Mouse (Mus musculus): ENCODE data around the gene Cog5. TPM values are rescaled to one million over a fixed set of nuclear protein-coding genes. Genes with fewer than 3 reads are reported as not detected.

The Cog5 gene
- 98.5 TPM for polyA plus RNA-seq (2014; fragmentation: Illumina TruSeq; extraction: RNeasy Lipid Tissue Mini Kit (QIAGEN cat#74804))

DNA sequence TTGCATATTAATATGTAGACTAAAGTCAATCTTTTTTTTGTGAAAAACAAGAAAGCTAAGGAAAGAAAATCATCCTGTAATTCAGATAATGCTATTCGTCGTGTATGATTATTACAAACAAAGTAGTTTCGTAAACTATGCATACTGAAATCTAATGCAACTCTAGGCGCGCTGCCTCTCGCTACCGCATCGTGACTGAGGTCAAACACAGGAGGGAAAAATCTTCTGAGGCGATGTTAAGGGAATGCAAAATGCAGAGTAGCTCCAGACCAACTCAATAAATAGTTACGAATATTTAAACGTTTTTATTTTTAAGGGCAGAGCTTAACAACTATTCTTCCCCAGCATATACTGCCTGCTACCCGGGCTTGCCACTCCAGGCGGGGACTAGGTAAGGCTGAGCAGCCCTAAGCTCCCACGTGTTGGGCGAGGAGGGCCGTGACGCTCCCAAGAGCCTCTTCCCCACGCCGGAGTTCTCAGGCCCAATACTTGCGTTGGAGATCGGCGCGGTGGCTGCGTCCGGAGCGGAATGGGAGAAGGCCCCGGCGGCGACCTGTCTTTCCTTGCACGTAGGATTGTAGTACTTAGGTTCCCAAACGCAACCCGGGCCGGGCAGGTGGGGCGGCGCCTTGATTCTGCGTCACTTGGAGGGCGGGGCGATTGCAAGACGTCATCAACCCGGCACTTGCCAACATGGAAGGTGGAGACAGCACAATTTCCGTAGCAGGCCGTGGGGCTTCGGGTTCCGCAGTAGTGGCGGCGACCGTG, at the start of gene Cog5, which contains the start of gene Dus4l:
Gene Cog5 (plus strand): TSS at position 673 of the 768 bp plus-strand sequence.
Gene Dus4l (minus strand): TSS at position 630 of the 768 bp plus-strand sequence.

GRCm38 (mm10) chr12:31634343-31635239, 20.1 kb upstream of the Cog5 start, which contains the start of gene Bcap29:
Bcap29 (minus strand) TSS chr12:31634658.

DNA sequence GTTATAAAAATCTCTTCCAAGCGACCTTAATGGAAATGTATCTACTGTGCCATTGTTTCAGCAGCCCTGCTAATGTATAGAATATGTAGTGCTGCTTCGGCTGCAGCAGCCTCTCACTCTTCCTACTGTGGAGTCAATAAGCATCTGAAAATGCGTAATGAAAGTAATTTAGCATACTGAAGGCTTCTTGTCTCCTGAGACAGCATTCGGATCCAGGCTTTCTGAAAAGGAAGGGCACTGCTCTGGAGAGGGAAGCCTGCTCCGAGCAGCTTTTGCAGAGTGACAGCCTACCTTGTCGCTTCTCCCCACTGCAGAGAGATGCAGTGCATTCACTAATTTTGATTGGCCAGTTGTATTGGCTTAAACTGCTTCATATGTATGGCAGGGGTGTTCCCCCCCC, 58.9 kb downstream of the Cog5 start, which contains the start of gene Gpr22:
Gene Gpr22 (minus strand): TSS at position 348 of the 400 bp plus-strand sequence.

GRCm38 (mm10) chr12:31949759-31950658, 295.3 kb downstream of the Cog5 start, which contains the start of gene Hbp1:
Hbp1 (minus strand) TSS chr12:31950535.

Other genes starting within 250 kb of the Cog5 start
- 66.4 TPM for gene Cbll1, start 155.3 kb upstream of the Cog5 start, polyA plus RNA-seq (2014; fragmentation: Illumina TruSeq; extraction: RNeasy Lipid Tissue Mini Kit (QIAGEN cat#74804))
- not detected for gene Slc26a4, start 94.9 kb upstream of the Cog5 start, polyA plus RNA-seq (2014; fragmentation: Illumina TruSeq; extraction: RNeasy Lipid Tissue Mini Kit (QIAGEN cat#74804))
- 145 TPM for gene Bcap29, start 20.2 kb upstream of the Cog5 start, polyA plus RNA-seq (2014; fragmentation: Illumina TruSeq; extraction: RNeasy Lipid Tissue Mini Kit (QIAGEN cat#74804))
- gene Dus4l, start within 50 bp of the Cog5 start, polyA plus RNA-seq (2014; fragmentation: Illumina TruSeq; extraction: RNeasy Lipid Tissue Mini Kit (QIAGEN cat#74804)): 15.1 TPM
- 0.11 TPM for gene Gpr22, start 59.1 kb downstream of the Cog5 start, polyA plus RNA-seq (2014; fragmentation: Illumina TruSeq; extraction: RNeasy Lipid Tissue Mini Kit (QIAGEN cat#74804))